Mouse (Mus musculus) liver, embryonic 11.5 days (tissue): ENCODE measurements around the gene Sdk2. TPM values are rescaled to one million over a fixed set of nuclear protein-coding genes. Genes with fewer than 3 reads are reported as not detected.

ENCODE experiments used
- ATAC-seq: fragments of 200-750 bp; cut with Nextera tagmentation; replicated peaks from 2 replicates; pipeline ENCODE4 v1.8.0; 2017; ENCODE audit warnings: moderate number of reproducible peaks, mild to moderate bottlenecking, moderate TSS enrichment, moderate library complexity; ENCODE audit not compliant: low FRiP score
- DNase-seq: peaks from one replicate; pipeline ENCODE4 v3.0.0-alpha.2; 2017; ENCODE audit warnings: low spot score
- H3K27ac ChIP-seq: fragments of 300-500 bp; sonication (generic); 2 replicates; pipeline ENCODE4 v1.5.1; 2014; ENCODE audit warnings: mild to moderate bottlenecking, low read depth, low read length, control low read depth
- H3K27me3 ChIP-seq: fragments of 300-500 bp; sonication (generic); replicated peaks from 2 replicates; pipeline ENCODE4 v1.6.1; 2014; ENCODE audit warnings: low read length, mixed read lengths; ENCODE audit not compliant: control insufficient read depth, insufficient read depth
- H3K36me3 ChIP-seq: fragments of 300-500 bp; sonication (generic); 2 replicates; pipeline ENCODE4 v1.6.1; 2014; ENCODE audit warnings: mild to moderate bottlenecking, low read length, moderate library complexity, mixed read lengths; ENCODE audit not compliant: control insufficient read depth, insufficient read depth
- H3K4me1 ChIP-seq: fragments of 300-500 bp; sonication (generic); replicated peaks from 2 replicates; pipeline ENCODE4 v1.6.1; 2014; ENCODE audit warnings: low read length, mixed read lengths; ENCODE audit not compliant: control insufficient read depth, insufficient read depth
- H3K4me2 ChIP-seq: fragments of 300-500 bp; sonication (generic); 2 replicates; pipeline ENCODE4 v1.6.1; 2014; ENCODE audit warnings: mild to moderate bottlenecking, control low read depth, moderate library complexity
- H3K4me3 ChIP-seq: fragments of 300-500 bp; sonication (generic); 2 replicates; pipeline ENCODE4 v1.5.1; 2014; ENCODE audit warnings: low read depth, low read length, control low read depth
- H3K9ac ChIP-seq: fragments of 300-500 bp; sonication (generic); 2 replicates; pipeline ENCODE4 v1.6.1; 2014; ENCODE audit warnings: low read depth, low read length, control low read depth
- H3K9me3 ChIP-seq: fragments of 300-500 bp; sonication (generic); 2 replicates; pipeline ENCODE4 v1.6.1; 2016; ENCODE audit warnings: low read length, inconsistent platforms, mixed read lengths; ENCODE audit not compliant: control insufficient read depth
- WGBS: fragments of 180-500 bp; shearing (Covaris S2); extraction: QIAGEN DNeasy Blood & Tissue Kit; methylation state at CpG from one replicate; pipeline ENCODE4 v1.1.7; 2014; 5-methylcytosine and 5-hydroxymethylcytosine counted together
- polyA plus RNA-seq: library from polyadenylated mRNA; unstranded; fragments of >200 nt; fragmentation: Nextera tagmentation; extraction: Ambion mirVana; gene quantifications from 2 replicates; pipeline ENCODE4 v1.2.1, GENCODE M21; 2014

The Sdk2 gene
- polyA plus RNA-seq, 1 experiment from 2014 or later: 1.9 TPM

DNA sequence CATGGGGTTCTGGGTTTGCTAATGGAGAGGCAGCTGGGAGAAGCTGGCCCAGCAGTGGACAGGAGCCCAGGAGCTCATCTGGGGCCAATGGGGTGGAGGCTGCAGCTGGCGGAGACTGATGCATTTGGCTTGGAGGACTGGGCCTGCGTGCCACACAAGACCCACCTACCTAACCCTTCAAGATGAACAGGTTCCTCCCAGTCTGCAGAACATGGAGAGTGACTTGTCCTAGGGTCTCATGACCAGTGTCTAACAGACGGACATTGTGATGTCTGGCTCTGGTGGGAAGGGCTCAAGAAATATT is 91.2 kb downstream of the Sdk2 start:
- Histone ChIP-seq H3K4me3 (no peak overlapping the region), H3K27me3 (no peaks in the 10 kb centered on the region), H3K9ac (no peak overlapping the region), H3K27ac (no peak overlapping the region), H3K4me1 (no peaks in the 10 kb centered on the region), H3K4me2 (no peak overlapping the region), H3K36me3 (no peaks in the 10 kb centered on the region), H3K9me3 (peaks cover 2% of the 10 kb centered on the region; the same call in 1 of the 2 replicates)
- DNase-seq: no peak
- no peak for ATAC-seq
- 66% methylated on average over 3 of the region's 3 CpGs for WGBS

GRCm38 (mm10) chr11:113974876-113975666 is 91.8 kb downstream of the Sdk2 start:
- Histone ChIP-seq H3K36me3 (no peaks in the 10 kb centered on the region), H3K9me3 (peaks cover 2% of the 10 kb centered on the region; the same call in 1 of the 2 replicates), H3K27me3 (no peaks in the 10 kb centered on the region), H3K9ac (no peak overlapping the region), H3K27ac (no peak overlapping the region), H3K4me1 (no peaks in the 10 kb centered on the region), H3K4me2 (no peak overlapping the region), H3K4me3 (no peak overlapping the region)
- WGBS: 40% methylated on average over 16 of the region's 16 CpGs
- ATAC-seq (no peak), DNase-seq (no peak)

- H3K27me3 ChIP-seq: no peaks in the 10 kb centered on the region
- no peak overlapping the region for H3K9ac ChIP-seq
- no peak for DNase-seq
- no peak overlapping the region for H3K4me3 ChIP-seq
- no peaks in the 10 kb centered on the region for H3K4me1 ChIP-seq
- 75% methylated on average over 3 of the region's 3 CpGs for WGBS
- peaks cover 16% of the 10 kb centered on the region; the same call in 1 of the 2 replicates for H3K9me3 ChIP-seq
- no peaks in the 10 kb centered on the region for H3K36me3 ChIP-seq
- ATAC-seq: no peak; the same call in 1 of the 2 replicates
- H3K27ac ChIP-seq: no peak overlapping the region
- H3K4me2 ChIP-seq: no peak overlapping the region
Measured at GRCm38 (mm10) chr11:113972517-113972872, 94.4 kb downstream of the Sdk2 start.

DNA sequence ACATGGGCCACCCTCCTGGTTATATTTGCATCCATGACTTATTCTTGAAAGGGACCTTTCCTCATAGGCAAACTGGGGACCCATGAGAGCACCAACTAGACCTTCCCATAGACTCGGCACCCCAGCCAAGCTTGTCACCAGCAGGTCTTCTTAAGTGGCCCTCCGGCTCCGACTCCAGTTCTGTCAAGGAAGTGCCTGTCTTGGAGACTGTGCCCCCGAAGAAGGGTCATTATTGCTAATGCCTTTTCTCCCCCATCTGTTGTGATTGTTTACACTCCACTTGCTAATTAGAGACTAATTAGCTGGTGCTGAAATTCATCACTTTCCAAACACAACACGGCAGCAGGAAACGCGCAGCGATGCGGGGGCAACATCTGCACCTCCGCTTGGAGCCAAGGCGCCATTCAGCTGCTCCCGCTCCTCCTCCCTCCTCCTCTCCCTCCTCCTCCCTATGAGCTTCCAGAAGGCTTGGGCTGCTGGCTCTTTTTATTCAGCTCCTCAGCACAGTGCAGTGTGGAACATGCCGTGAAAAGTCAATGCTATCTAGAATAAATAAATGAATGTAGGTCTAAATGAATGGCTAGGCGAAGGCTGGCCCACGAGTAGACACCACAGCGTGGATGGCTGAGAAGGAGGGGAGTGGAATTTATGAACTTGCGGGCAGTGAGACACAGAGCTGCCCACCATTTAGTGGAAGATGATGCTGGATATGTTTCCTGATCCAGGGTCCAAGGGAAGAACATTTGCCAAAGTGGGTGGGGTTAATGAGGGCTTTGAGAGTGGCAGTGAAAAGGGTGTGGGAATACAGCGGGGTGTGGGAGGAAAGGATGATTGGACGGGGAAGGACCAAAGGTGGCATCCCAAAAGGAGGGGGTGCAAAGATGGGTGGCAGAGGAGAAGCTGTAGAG is 95.0 kb downstream of the Sdk2 start:
- peaks cover 23% of the 10 kb centered on the region for H3K9me3 ChIP-seq
- DNase-seq (no peak), ATAC-seq (no peak; the same call in 1 of the 2 replicates)
- no peak overlapping the region for H3K9ac ChIP-seq
- H3K27me3 ChIP-seq: no peaks in the 10 kb centered on the region
- H3K4me2 ChIP-seq: no peak overlapping the region
- no peaks in the 10 kb centered on the region for H3K4me1 ChIP-seq
- H3K36me3 ChIP-seq: no peaks in the 10 kb centered on the region
- WGBS: 89% methylated on average over 19 of the region's 19 CpGs
- H3K27ac ChIP-seq: no peak overlapping the region
- no peak overlapping the region for H3K4me3 ChIP-seq

- no peak for ATAC-seq
- no peak for DNase-seq
- H3K9ac ChIP-seq: no peak overlapping the region
- 80% methylated on average over 2 of the region's 2 CpGs for WGBS
- no peak overlapping the region for H3K4me3 ChIP-seq
- no peak overlapping the region for H3K27ac ChIP-seq
- H3K4me1 ChIP-seq: no peaks in the 10 kb centered on the region
- H3K4me2 ChIP-seq: no peak overlapping the region
- H3K9me3 ChIP-seq: peaks cover 34% of the 10 kb centered on the region
- no peaks in the 10 kb centered on the region for H3K27me3 ChIP-seq
- no peaks in the 10 kb centered on the region for H3K36me3 ChIP-seq
Measured at GRCm38 (mm10) chr11:113970026-113970425, 96.8 kb downstream of the Sdk2 start.

GRCm38 (mm10) chr11:113965214-113965613 is 101.6 kb downstream of the Sdk2 start:
- H3K4me1 ChIP-seq: no peaks in the 10 kb centered on the region
- H3K9ac ChIP-seq: no peak overlapping the region
- DNase-seq (no peak), ATAC-seq (no peak)
- no peak overlapping the region for H3K4me2 ChIP-seq
- H3K9me3 ChIP-seq: peaks cover 41% of the 10 kb centered on the region
- no peaks in the 10 kb centered on the region for H3K36me3 ChIP-seq
- H3K4me3 ChIP-seq: no peak overlapping the region
- 68% methylated on average over 1 of the region's 1 CpGs for WGBS
- H3K27me3 ChIP-seq: no peaks in the 10 kb centered on the region
- no peak overlapping the region for H3K27ac ChIP-seq

- DNase-seq (no peak), ATAC-seq (no peak)
- H3K9ac ChIP-seq: no peak overlapping the region
Measured at GRCm38 (mm10) chr11:113962751-113963150, 104.1 kb downstream of the Sdk2 start.

DNA sequence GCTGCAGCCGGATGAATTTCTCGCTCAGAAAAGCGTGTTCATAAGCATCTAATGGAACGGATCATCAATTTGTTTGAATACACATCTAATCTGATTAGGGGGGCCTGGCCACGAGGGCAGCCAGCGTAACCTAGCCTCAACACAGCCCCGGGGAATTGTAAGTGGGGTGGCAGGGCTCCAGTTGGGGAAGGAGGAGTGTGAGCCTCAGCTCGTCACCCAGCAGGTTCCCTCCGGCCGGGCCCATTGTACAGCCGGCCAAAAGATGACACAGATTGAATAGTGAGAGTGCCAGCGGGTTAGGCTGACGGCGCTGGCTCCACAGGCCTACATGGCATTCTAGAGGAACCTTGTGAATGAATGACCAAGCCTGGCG is 115.2 kb downstream of the Sdk2 start:
- Histone ChIP-seq H3K27ac (no peak overlapping the region), H3K36me3 (no peaks in the 10 kb centered on the region), H3K27me3 (no peaks in the 10 kb centered on the region), H3K4me2 (no peak overlapping the region), H3K4me3 (no peak overlapping the region), H3K9me3 (0 out of 2 replicates have a peak, but pooled peaks cover 2% of the 10 kb centered on the region), H3K9ac (no peak overlapping the region), H3K4me1 (no peaks in the 10 kb centered on the region)
- DNase-seq (no peak), ATAC-seq (no peak)
- WGBS: 87% methylated on average over 15 of the region's 15 CpGs

More at GRCm38 (mm10) chr11:113962751-113963150, 104.1 kb downstream of the Sdk2 start:
- WGBS: 84% methylated on average over 3 of the region's 3 CpGs
- Histone ChIP-seq H3K4me2 (no peak overlapping the region), H3K4me3 (no peak overlapping the region), H3K9me3 (peaks cover 29% of the 10 kb centered on the region), H3K27ac (no peak overlapping the region), H3K4me1 (no peaks in the 10 kb centered on the region), H3K36me3 (no peaks in the 10 kb centered on the region), H3K27me3 (no peaks in the 10 kb centered on the region)
